Mouse (Mus musculus) WW6 (cell line): ENCODE measurements around the gene Gtf2h5.

Source experiments
- DNase-seq: peaks from one replicate; pipeline ENCODE4 v3.0.0-alpha.2; 2013; ENCODE audit warnings: low read depth, low spot score

Gtf2h5 gene

DNA sequence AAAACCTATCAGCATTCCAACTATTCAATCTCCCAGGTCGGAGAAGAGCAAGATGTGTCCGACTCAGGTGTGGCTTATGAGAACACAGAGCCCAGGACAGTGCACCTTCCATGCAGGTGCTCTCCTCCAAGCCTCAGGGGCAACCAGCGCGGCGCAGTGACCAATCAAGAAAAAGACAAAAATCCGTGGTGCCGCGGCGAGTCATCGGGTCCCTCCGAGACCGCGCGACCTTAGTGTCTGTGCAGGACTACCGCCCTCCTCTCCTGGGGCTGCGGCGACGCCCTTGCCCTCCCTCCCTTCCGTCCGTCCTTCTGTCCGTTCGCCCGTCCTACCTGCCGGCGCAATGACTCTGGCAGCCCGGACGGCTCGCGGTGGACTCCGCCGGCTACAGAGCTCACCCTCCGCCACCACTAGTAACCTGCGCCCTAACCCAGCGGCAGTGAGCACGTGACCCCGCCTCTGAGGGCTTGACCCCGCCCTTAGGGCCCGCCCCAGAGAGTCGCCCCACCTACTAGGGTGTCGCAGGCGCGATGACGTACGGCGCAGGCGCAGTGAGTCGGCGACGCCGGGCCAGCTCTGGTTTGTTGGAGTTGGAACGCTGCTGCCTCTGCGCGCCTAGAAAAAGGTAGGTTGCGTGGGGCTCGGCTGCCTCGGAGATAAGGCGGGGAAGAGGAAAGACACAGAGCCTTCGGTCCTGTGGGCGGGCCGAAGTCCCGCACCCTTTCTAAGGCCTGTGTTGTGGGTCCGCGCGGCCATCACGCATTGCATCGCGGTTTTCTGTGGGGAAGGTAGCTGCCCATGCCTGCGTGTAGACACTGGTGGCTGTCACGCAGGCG is at the start of gene Gtf2h5, which contains the start of gene Serac1:
Gene Gtf2h5 (plus strand): TSS at position 500 of the 836 bp plus-strand sequence.
Gene Serac1 (minus strand): TSS at position 455 of the 836 bp plus-strand sequence.
- DNase-seq, result peak; percentile 84

GRCm38 (mm10) chr17:6035661-6036060 is 43.9 kb upstream of the Gtf2h5 start:
- DNase-seq, result no peak

- no peak for DNase-seq
Observed at GRCm38 (mm10) chr17:6036458-6036857, 43.1 kb upstream of the Gtf2h5 start.

GRCm38 (mm10) chr17:6036872-6037271 is 42.7 kb upstream of the Gtf2h5 start:
- DNase-seq, result no peak

DNA sequence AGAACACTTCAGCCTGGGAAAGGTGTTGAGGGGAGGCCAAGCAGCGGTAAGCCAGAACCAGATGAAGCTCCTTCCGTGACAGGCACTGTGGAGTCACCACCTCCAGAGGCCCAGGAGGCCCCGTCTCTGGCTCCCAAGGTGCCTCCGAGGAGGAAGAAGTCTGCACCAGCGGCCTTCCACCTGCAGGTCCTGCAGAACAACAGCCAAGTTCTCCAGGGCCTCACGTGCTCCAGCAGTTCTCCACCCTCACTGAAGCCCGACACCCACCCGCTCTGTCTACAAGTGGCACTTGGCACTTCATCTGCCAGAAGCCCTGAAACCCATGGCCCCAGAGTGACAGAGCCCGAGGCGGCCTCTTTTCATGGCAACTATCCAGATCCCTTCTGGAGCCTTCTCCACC is 42.1 kb upstream of the Gtf2h5 start:
- DNase-seq, result no peak

DNA sequence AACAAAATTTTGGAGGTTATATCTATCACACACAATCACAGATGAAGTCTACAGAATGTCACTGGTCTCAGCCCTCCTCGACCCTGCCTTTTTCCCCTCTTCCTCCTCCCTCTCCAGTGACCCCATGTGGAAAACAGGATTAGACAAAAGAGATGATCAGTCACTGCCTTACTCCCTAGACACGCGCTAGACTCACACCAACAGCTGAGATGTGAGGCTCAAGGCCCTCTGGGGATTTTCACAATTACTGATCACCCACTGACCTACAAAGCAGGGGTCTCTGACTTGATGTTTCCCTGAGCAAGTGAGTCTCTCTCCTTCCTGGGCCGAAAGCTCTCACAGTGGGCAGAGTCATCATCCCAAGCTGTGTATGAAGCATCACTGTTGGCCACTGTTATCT is 26.8 kb upstream of the Gtf2h5 start:
- DNase-seq, result no peak

DNA sequence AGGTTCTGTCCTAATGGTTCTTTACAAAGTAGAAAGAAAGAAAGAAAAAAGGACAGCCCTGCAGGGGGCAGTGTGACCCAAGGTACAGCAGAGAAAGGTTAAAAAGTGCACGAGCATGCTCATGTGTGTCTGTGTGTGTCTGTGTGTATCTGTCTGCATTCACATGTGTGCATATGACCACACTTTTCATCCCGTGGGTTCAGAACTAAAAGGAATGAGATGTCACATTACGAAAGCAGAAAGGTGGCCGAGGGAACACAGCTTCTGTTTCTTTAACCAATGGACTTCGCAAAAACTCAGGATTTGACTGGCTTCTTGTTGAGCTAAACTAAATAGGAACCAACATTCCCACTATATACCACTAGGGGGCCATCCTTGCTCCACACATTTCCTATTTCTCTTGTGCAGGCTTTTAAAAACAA is 24.6 kb upstream of the Gtf2h5 start:
- DNase-seq, result peak; percentile 47

GRCm38 (mm10) chr17:6062793-6063192 is 16.8 kb upstream of the Gtf2h5 start:
- DNase-seq, result no peak

DNA sequence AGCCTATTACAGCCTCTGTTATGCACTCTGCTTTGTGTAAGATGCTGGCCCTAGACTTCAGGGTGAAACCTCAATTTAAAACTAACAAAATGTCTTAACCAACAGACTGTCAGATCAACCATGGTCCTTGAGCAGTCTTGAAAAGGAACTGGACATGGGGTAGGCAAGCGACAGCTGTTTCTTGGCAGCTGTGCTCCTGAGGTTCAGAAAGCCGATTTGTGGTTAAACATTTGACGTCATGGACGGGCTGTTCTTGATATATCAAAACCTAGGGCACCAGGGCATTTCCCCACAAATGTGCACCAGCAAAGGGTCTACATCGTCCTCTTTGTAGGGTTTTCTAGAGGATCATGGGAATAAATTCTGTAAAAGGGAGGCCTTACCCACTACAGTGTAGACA is 16.1 kb upstream of the Gtf2h5 start:
- no peak for DNase-seq

GRCm38 (mm10) chr17:6066021-6066420 is 13.6 kb upstream of the Gtf2h5 start:
- DNase-seq, result no peak

DNA sequence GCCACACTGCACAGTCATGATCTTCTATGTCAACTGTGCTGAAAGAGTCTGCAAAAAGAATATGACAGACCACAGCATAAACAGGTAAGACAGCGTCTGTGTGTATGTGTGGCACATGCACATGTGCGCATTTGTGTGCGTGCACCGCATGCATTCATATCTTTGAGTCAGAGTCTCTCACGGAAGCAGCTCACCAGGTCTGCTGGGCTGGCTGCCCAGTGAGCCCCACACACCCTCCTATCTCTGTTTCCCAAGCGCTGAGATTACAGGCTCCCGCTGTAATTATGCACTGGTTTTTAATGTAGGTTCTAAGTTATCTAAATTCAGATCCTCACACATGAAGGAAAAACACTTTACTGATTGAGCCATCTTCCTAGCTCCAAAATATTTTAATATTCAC is 12.0 kb upstream of the Gtf2h5 start:
- no peak for DNase-seq

GRCm38 (mm10) chr17:6069866-6070265 is 9.7 kb upstream of the Gtf2h5 start:
- DNase-seq, result no peak

DNA sequence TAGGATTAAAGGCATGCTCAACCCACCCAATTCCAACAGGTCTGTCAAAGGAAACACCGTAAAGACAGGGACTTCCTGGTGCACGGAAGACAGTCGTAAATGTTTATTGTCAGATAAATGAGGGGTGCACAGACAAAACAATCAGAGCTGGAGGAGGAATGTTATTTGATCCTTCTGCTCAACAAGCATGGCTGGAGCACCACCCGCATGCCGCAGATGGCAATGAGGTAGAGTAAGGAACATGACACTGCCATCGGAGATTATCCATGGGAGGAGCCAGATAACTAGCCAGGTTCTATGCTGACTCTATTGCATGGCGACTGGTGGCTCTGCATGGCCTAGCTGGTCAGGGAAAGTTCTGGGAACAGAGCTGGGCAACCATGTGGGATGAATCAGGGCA is 6.2 kb upstream of the Gtf2h5 start:
- no peak for DNase-seq

- DNase-seq, result no peak
Observed at GRCm38 (mm10) chr17:6083323-6083890, 3.8 kb downstream of the Gtf2h5 start.

DNA sequence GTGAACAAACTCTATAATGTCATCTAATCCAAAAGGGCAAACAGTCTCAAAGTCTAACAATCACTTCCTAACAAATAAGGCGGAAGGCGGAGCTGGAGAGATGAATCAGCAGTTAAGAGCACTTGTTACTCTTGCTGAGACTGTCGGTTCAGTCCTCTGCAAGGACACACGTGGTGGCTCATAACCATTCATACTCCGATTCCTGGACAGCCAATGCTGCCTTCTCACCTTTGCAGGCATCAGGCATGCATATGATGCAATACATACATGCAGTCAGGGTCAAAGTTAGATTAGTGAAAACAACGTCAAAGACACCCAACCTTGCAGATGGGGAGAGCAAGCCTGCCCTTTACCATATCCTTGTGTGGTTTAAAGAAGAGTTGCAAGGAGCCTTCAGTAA is 12.0 kb downstream of the Gtf2h5 start:
- DNase-seq, result no peak

DNA sequence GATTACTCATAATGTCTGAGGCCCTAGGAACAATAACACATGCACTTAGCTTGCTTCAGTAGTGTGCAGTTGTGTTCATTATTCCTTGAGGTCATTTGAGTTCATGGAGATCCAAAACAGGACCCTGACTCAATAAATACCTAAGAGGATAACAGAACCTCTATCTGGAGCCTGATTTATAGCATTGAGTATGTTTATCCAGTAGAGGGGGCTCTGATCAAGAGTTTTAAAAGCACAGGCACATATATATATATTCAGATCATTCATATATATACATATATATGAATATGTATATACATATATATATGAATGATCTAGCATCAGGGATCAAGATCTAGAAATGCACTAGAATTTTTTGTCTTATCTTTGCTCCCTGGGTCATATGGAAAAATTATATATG is 16.0 kb downstream of the Gtf2h5 start:
- no peak for DNase-seq

GRCm38 (mm10) chr17:6097884-6098283 is 18.3 kb downstream of the Gtf2h5 start:
- DNase-seq, result no peak

- DNase-seq, result no peak
Observed at GRCm38 (mm10) chr17:6102287-6102686, 22.7 kb downstream of the Gtf2h5 start.

- no peak for DNase-seq
Observed at GRCm38 (mm10) chr17:6103566-6103965, 24.0 kb downstream of the Gtf2h5 start.

GRCm38 (mm10) chr17:6106361-6107014 is 26.9 kb downstream of the Gtf2h5 start, which contains the start of gene Tulp4:
Gene Tulp4, plus strand, starts transcription at chr17:6106437.
- no peak for DNase-seq

DNA sequence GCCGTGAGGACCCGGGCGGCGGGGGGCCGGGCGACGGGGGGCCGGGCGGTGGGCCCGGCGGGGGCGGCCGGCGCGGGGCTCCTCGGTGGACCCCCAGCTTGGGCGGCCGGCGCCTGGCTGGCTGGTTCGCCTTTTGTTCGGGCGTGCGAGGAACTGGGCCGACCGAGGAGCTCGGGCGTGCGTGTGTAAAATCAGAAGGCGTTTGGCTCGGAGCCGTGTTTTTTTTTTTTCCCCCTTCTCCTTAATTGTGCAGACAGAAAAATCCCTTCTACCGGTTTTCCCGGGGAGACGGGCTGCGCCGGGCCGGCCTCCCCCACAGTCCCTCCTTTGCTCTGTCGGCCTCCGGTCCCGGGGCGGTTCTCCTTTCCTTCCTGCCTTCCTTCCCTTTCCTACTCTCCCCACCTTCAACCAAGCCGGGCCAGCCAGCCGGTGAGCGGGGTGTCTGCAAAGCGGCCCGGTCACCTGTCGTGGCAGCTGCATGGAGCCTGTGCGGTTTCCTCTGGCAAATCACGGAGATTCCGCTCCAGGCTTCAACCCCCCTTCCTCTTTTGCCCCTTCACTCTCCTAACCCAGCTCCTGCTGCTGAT is 27.5 kb downstream of the Gtf2h5 start:
- no peak for DNase-seq

- no peak for DNase-seq
Observed at GRCm38 (mm10) chr17:6108175-6108574, 28.6 kb downstream of the Gtf2h5 start.
